Mouse (Mus musculus): ENCODE measurements around the gene Cbx2. TPM values are rescaled to one million over a fixed set of nuclear protein-coding genes. Genes with fewer than 3 reads are reported as not detected.

Cbx2 gene
- polyA plus RNA-seq, 1 experiment, result 10.2 TPM

DNA sequence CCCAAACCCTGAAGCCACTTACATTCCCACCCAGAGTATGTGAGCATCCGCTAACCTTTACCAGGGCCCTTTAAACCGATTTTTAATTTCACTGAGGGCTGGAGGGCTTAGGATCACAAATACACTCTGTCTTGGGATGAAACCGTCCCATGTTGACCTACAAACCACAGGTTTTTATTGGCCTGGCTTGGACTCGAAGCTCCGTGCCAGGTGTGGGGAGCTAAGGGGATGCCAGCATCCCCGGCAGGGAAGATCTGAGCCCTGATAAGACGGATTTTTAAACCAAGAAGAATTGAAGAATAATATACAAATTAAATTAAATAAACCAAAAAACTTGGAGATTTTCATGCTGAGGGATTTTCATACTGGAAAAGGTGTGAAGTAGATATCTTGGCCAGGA is 8.3 kb upstream of the Cbx2 start:
- H3K79me2 ChIP-seq (ENCODE audit: control insufficient read depth, insufficient read depth), result no peaks in the 10 kb centered on the region
- no peaks in the 10 kb centered on the region for H3K36me3 ChIP-seq (ENCODE audit: control insufficient read depth, insufficient read depth)
- H3ac ChIP-seq (ENCODE audit: control insufficient read depth, insufficient read length), result no peak overlapping the region
- H3K4me3 ChIP-seq, result no peak overlapping the region
- no peak for TF ChIP-seq REST (IDR thresholded peaks at IDR 0.05; ENCODE audit: insufficient read depth, insufficient read length)
- no peak for TF ChIP-seq POLR2AphosphoS2 (IDR thresholded peaks at IDR 0.05; ENCODE audit: insufficient read length, low read depth)
- no peak for TF ChIP-seq TCF3 (IDR thresholded peaks at IDR 0.05; ENCODE audit: insufficient read length, low read depth)
- no peak for TF ChIP-seq SRF (IDR thresholded peaks at IDR 0.05; ENCODE audit: control insufficient read depth, insufficient read length, low read depth)
- no peak for TF ChIP-seq CEBPB (IDR thresholded peaks at IDR 0.05; ENCODE audit: insufficient read depth, poor library complexity, severe bottlenecking)
- TF ChIP-seq MYOD1 (IDR thresholded peaks at IDR 0.05; ENCODE audit: control insufficient read depth in 1 of 3, insufficient read length in 2 of 3, low read depth in 2 of 3), result no peak
- TF ChIP-seq MYOG (IDR thresholded peaks at IDR 0.05; ENCODE audit: control insufficient read depth in 1 of 3, insufficient read depth in 1 of 3, insufficient read length in 2 of 3, low read depth in 2 of 3), result no peak
- no peak for TF ChIP-seq TCF12 (IDR thresholded peaks at IDR 0.05; ENCODE audit: insufficient read depth, poor library complexity, severe bottlenecking)
- no peak for TF ChIP-seq E2F4 (IDR thresholded peaks at IDR 0.05; ENCODE audit: insufficient read depth)
- TF ChIP-seq USF1 (IDR thresholded peaks at IDR 0.05; ENCODE audit: low read depth), result no peak
- H3K27me3 ChIP-seq (ENCODE audit: control insufficient read depth, insufficient read depth, insufficient read length), result no peaks in the 10 kb centered on the region
- no peak overlapping the region for H3K4me2 ChIP-seq (ENCODE audit: low read depth)

DNA sequence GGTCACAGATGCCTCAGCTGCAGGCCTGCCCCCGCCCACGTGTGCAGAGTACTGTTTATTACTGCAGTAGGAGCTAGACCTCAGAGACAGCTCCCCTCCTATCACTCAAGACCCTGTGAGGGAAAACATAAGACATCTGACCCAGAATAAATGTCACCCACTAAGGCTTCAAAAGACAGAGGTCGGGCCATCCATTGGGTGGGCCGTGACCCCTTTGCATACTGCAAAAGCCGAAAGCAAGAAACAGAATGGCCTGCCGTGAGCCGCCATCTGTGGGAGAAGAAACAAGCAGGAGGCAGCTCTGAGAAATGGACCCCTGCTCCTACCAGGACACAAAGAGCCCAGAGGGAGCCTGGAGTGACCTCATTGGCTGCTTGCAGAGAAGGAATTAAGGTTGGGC is 5.3 kb upstream of the Cbx2 start:
- no peaks in the 10 kb centered on the region for H3K27me3 ChIP-seq (ENCODE audit: control insufficient read depth, insufficient read depth, insufficient read length)
- TF ChIP-seq MAX (IDR thresholded peaks at IDR 0.05; ENCODE audit: low read depth) (no peak), POLR2AphosphoS2 (IDR thresholded peaks at IDR 0.05; ENCODE audit: insufficient read length, low read depth) (no peak), E2F4 (IDR thresholded peaks at IDR 0.05; ENCODE audit: insufficient read depth) (no peak), MYOD1 (IDR thresholded peaks at IDR 0.05; ENCODE audit: control insufficient read depth in 1 of 3, insufficient read length in 2 of 3, low read depth in 2 of 3) (no peak), MYOG (IDR thresholded peaks at IDR 0.05; ENCODE audit: control insufficient read depth in 1 of 3, insufficient read depth in 1 of 3, insufficient read length in 2 of 3, low read depth in 2 of 3) (no peak), TCF12 (IDR thresholded peaks at IDR 0.05; ENCODE audit: insufficient read depth, poor library complexity, severe bottlenecking) (no peak), TCF3 (IDR thresholded peaks at IDR 0.05; ENCODE audit: insufficient read length, low read depth) (no peak), SRF (IDR thresholded peaks at IDR 0.05; ENCODE audit: control insufficient read depth, insufficient read length, low read depth) (no peak), REST (IDR thresholded peaks at IDR 0.05; ENCODE audit: insufficient read depth, insufficient read length) (no peak), POLR2A (IDR thresholded peaks at IDR 0.05; ENCODE audit: insufficient read length, low read depth) (no peak), USF1 (IDR thresholded peaks at IDR 0.05; ENCODE audit: low read depth) (no peak), CEBPB (IDR thresholded peaks at IDR 0.05; ENCODE audit: insufficient read depth, poor library complexity, severe bottlenecking) (no peak)
- H3K4me3 ChIP-seq, result no peak overlapping the region
- no peaks in the 10 kb centered on the region for H3K79me2 ChIP-seq (ENCODE audit: control insufficient read depth, insufficient read depth)
- H3ac ChIP-seq (ENCODE audit: control insufficient read depth, insufficient read length), result no peak overlapping the region
- no peaks in the 10 kb centered on the region for H3K36me3 ChIP-seq (ENCODE audit: control insufficient read depth, insufficient read depth)
- no peak overlapping the region for H3K4me2 ChIP-seq (ENCODE audit: low read depth)

DNA sequence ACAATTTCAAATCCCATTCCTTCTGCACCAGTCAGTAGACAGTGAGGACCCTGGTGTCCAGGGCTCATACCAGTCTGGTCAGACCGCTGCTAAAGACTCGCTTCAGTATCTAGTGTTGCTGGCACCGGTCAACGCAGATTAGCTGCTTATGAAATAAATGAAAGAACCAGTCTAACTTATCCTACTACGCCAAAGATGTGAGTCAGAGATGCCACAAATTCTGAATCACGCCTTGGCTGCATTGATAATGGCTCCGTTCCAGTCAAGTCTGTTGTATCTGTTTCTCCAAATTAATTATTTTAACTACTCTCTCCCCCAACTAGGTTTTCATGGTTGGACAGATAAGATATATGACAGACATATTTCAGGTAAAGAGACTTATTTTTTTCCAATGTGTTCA is 1.6 kb upstream of the Cbx2 start:
- Histone ChIP-seq H3K4me2 (ENCODE audit: low read depth) (peak overlapping the region; percentile 87), H3K27me3 (ENCODE audit: control insufficient read depth, insufficient read depth, insufficient read length) (no peaks in the 10 kb centered on the region), H3K4me3 (no peak overlapping the region), H3ac (ENCODE audit: control insufficient read depth, insufficient read length) (no peak overlapping the region), H3K79me2 (ENCODE audit: control insufficient read depth, insufficient read depth) (peaks cover 20% of the 10 kb centered on the region), H3K36me3 (ENCODE audit: control insufficient read depth, insufficient read depth) (no peaks in the 10 kb centered on the region)
- TF ChIP-seq CEBPB (IDR thresholded peaks at IDR 0.05; ENCODE audit: insufficient read depth, poor library complexity, severe bottlenecking) (0 out of 2 replicates have a peak, but pooled peaks have one; percentile 19), USF1 (IDR thresholded peaks at IDR 0.05; ENCODE audit: low read depth) (no peak)

DNA sequence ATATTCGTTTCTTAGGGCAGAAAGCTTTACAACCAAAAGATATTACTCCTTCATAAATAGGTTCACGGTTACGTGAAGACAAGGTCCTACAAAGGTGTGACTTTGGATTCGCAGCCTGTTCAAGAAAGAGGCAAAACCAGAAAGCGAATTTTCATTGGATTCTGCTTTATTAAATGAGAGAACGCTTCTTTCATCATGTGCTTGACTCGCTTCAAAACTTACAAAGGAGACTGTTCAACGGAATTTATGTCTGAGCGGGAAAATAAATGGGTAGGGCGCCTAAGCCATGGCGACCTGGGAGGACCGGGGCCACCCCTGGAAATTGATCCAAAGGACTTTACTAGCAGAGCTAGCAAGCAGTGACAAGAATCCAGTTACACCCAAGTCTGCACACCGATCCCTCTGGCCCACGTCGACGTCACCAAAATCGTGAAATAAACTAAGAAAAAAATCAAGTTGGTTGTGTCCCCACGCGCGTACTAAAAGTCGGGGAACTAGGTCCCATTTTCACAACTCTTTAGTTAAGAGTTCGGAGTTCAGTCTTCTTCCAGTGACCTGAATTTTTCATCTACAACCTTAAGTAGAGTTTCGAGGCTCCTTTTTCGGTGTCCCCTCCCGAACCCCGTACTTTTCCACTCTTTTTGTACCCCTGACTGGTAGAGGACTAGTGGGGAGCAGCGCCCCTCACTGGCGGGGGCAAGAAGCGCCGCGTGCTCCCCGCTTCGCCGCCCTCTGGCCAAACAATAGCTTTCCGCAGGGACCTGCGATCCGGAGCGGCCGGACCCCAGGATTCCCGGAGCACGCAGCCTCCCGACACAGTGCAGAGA is 481 bp upstream of the Cbx2 start:
- Histone ChIP-seq H3K36me3 (ENCODE audit: control insufficient read depth, insufficient read depth) (peaks cover under 1% of the 10 kb centered on the region), H3K27me3 (ENCODE audit: control insufficient read depth, insufficient read depth, insufficient read length) (no peaks in the 10 kb centered on the region)
- peak; percentile 77 for TF ChIP-seq POLR2AphosphoS2 (IDR thresholded peaks at IDR 0.05; ENCODE audit: insufficient read length, low read depth)
- no peak for TF ChIP-seq REST (IDR thresholded peaks at IDR 0.05; ENCODE audit: insufficient read depth, insufficient read length)

DNA sequence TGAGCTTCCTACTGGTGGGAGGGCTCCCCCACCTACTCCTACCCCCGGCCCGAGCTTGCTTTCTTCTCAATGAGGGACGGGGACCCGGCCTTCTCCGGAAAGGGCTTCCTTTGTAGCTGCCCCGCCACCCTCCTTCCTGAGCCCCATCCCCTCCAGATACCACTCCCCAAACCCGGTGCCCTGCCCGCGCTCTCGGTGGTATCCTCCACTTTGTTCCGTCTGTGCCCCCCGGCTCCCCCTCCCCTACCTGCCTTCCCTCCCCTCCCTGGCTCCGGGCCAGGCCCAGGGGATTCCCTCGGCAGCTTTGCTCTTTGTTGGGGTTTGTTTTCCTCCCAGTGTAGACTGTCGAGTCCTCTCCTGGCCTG is 836 bp downstream of the Cbx2 start:
- H3K4me3 ChIP-seq, result peak overlapping the region; percentile 57
- H3K36me3 ChIP-seq (ENCODE audit: control insufficient read depth, insufficient read depth), result peaks cover 4% of the 10 kb centered on the region
- TF ChIP-seq MYOG (IDR thresholded peaks at IDR 0.05; ENCODE audit: control insufficient read depth in 1 of 3, insufficient read depth in 1 of 3, insufficient read length in 2 of 3, low read depth in 2 of 3), result no peak
- TF ChIP-seq REST (IDR thresholded peaks at IDR 0.05; ENCODE audit: insufficient read depth, insufficient read length), result no peak
- H3K27me3 ChIP-seq (ENCODE audit: control insufficient read depth, insufficient read depth, insufficient read length), result no peaks in the 10 kb centered on the region
- peak overlapping the region; percentile 54 for H3ac ChIP-seq (ENCODE audit: control insufficient read depth, insufficient read length)
- peak overlapping the region; percentile 88 for H3K4me2 ChIP-seq (ENCODE audit: low read depth)
- H3K79me2 ChIP-seq (ENCODE audit: control insufficient read depth, insufficient read depth), result peaks cover 20% of the 10 kb centered on the region

More for the DNA sequence above, 481 bp upstream of the Cbx2 start:
- Histone ChIP-seq H3K79me2 (ENCODE audit: control insufficient read depth, insufficient read depth) (peaks cover 20% of the 10 kb centered on the region), H3K4me2 (ENCODE audit: low read depth) (peak overlapping the region; percentile 87), H3K4me3 (peak overlapping the region; percentile 57), H3ac (ENCODE audit: control insufficient read depth, insufficient read length) (peak overlapping the region; percentile 54)
